Mouse (Mus musculus) small intestine, adult 2 months (tissue): ENCODE data around the gene Lgals12.

Experiments
- CTCF ChIP-seq: fragments of 200-500 bp; IDR thresholded peaks from 2 replicates; pipeline ENCODE4 v1.5.1; 2012; ENCODE audit warnings: low read depth, mild to moderate bottlenecking, control low read depth, inconsistent platforms, low read length, moderate library complexity, mixed read lengths; ENCODE audit not compliant: insufficient replicate concordance, insufficient read length; ENCODE audit errors: extremely low read depth
- POLR2A ChIP-seq: fragments of 200-500 bp; IDR thresholded peaks from 2 replicates; pipeline ENCODE4 v1.6.1; 2012; ENCODE audit warnings: low read depth, mild to moderate bottlenecking, control low read depth, inconsistent platforms, low read length, moderate library complexity

DNA sequence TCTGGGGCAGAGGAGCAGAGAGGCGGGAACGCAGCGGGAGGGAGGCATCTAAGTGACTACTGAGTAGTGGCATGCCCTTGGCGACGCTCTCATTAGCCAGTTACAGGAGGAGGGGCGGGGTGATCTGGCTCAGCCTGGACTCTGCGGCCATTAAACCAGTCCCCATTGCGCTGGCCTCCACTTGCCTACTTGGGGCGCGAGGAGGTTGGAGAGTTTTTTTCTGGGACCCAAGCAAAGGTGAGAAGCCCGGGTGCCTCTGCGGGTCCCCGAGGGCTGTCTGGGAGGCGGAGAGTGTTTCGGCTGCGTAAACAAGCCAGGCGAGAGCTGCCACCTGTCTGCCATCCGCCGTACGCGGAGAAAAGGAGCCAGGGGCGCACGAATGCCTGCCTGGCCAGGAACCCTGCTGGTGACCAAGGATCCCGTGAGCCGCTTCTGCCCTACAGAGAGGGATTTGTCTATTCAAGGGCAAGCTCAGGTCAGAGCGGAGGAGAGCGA, 49.6 kb downstream of the Lgals12 start, which contains the start of gene Pla2g16:
- TF ChIP-seq CTCF = 0 out of 2 replicates have a peak, but pooled peaks have one; percentile 14
- peak; percentile 81 for TF ChIP-seq POLR2A
